Mouse (Mus musculus) lung, adult 2 months (tissue): ENCODE measurements around the gene Zyx.

Experiments
- CTCF ChIP-seq: fragments of 200-500 bp; IDR thresholded peaks from 2 replicates; pipeline ENCODE4 v1.5.1; 2011; ENCODE audit warnings: mild to moderate bottlenecking, low read length, control low read depth; ENCODE audit not compliant: insufficient read depth
- POLR2A ChIP-seq: fragments of 200-500 bp; IDR thresholded peaks from 2 replicates; pipeline ENCODE4 v1.6.1; 2011; ENCODE audit warnings: low read depth, mild to moderate bottlenecking, control low read depth, low read length, borderline replicate concordance; ENCODE audit errors: extremely low read depth

GRCm38 (mm10) chr6:42405134-42405533, 55.7 kb downstream of the Zyx start, which contains the start of gene Tas2r135:
- TF ChIP-seq POLR2A (no peak), CTCF (no peak)
